Mouse (Mus musculus) stomach, embryonic 14.5 days (tissue): Measurements from ENCODE around the gene Tcap. TPM values are rescaled to one million over a fixed set of nuclear protein-coding genes. Genes with fewer than 3 reads are reported as not detected.

Experiments
- polyA plus RNA-seq: library from polyadenylated mRNA; unstranded; fragments of >200 nt; fragmentation: Nextera tagmentation; extraction: Ambion mirVana; gene quantifications from 2 replicates; pipeline ENCODE4 v1.2.1, GENCODE M21; 2014

The Tcap gene
- polyA plus RNA-seq, 1 experiment from 2014 or later: 0.27 TPM

Other genes with a start within 250 kb of the Tcap start
- 14.1 and 16.8 TPM in 2 replicates for gene Fbxl20, start 233.4 kb upstream of the Tcap start, polyA plus RNA-seq
- gene Med1, start 190.5 kb upstream of the Tcap start, polyA plus RNA-seq: 60.5 and 62.1 TPM in 2 replicates
- 17.4 and 19.8 TPM in 2 replicates for gene Cdk12, start 180.8 kb upstream of the Tcap start, polyA plus RNA-seq
- gene Neurod2, start 54.2 kb upstream of the Tcap start, polyA plus RNA-seq: not detected in 2 replicates
- gene Ppp1r1b, start 35.4 kb upstream of the Tcap start, polyA plus RNA-seq: 8.7 and 10.7 TPM in 2 replicates
- gene Stard3, start 25.4 kb upstream of the Tcap start, polyA plus RNA-seq: 42.6 and 43.7 TPM in 2 replicates
- gene Pnmt, start 2.6 kb downstream of the Tcap start, polyA plus RNA-seq: not detected in 2 replicates
- 12.6 and 13.6 TPM in 2 replicates for gene Pgap3, start 16.7 kb downstream of the Tcap start, polyA plus RNA-seq
- gene Erbb2, start 28.7 kb downstream of the Tcap start, polyA plus RNA-seq: 48.0 and 50.1 TPM in 2 replicates
- gene Mien1, start 55.2 kb downstream of the Tcap start, polyA plus RNA-seq: 98.0 and 101 TPM in 2 replicates
- 44.0 and 44.3 TPM in 2 replicates for gene Grb7, start 62.6 kb downstream of the Tcap start, polyA plus RNA-seq
- gene Ikzf3, start 162.2 kb downstream of the Tcap start, polyA plus RNA-seq: 0.23 and 0.41 TPM in 2 replicates
- gene Zpbp2, start 167.3 kb downstream of the Tcap start, polyA plus RNA-seq: 0.46 TPM in 1 of 2 replicates, not detected in the other
- gene Ormdl3, start 203.6 kb downstream of the Tcap start, polyA plus RNA-seq: 9.2 and 9.6 TPM in 2 replicates
- gene Lrrc3c, start 214.5 kb downstream of the Tcap start, polyA plus RNA-seq: not detected in 2 replicates
- 0.59 and 0.94 TPM in 2 replicates for gene Gm12355, start 241.8 kb downstream of the Tcap start, polyA plus RNA-seq
- not detected in 2 replicates for gene Gsdma3, start 242.5 kb downstream of the Tcap start, polyA plus RNA-seq